Mouse (Mus musculus) heart, embryonic 12.5 days (tissue): ENCODE measurements around the gene 4933405L10Rik. TPM values are rescaled to one million over a fixed set of nuclear protein-coding genes. Genes with fewer than 3 reads are reported as not detected.
A peak's percentile ranks its signal among the peaks of the same experiment; 100 is the strongest.

Source experiments
- ATAC-seq: fragments of 200-750 bp; cut with Nextera tagmentation; 2 replicates; pipeline ENCODE4 v1.8.0; 2017; ENCODE audit warnings: moderate TSS enrichment, moderate library complexity; ENCODE audit not compliant: insufficient number of reproducible peaks, low FRiP score
- H3K27ac ChIP-seq: fragments of 300-500 bp; sonication (generic); 2 replicates; pipeline ENCODE4 v1.5.1; 2016; ENCODE audit warnings: mild to moderate bottlenecking, moderate library complexity; ENCODE audit not compliant: poor library complexity, severe bottlenecking
- H3K27me3 ChIP-seq: fragments of 300-500 bp; sonication (generic); replicated peaks from 2 replicates; pipeline ENCODE4 v1.6.1; 2016; ENCODE audit warnings: mild to moderate bottlenecking, moderate library complexity
- H3K36me3 ChIP-seq: fragments of 300-500 bp; sonication (generic); 2 replicates; pipeline ENCODE4 v1.6.1; 2016; ENCODE audit warnings: mild to moderate bottlenecking, moderate library complexity
- H3K4me1 ChIP-seq: fragments of 300-500 bp; sonication (generic); replicated peaks from 2 replicates; pipeline ENCODE4 v1.6.1; 2016; ENCODE audit warnings: mild to moderate bottlenecking
- H3K4me2 ChIP-seq: fragments of 300-500 bp; sonication (generic); 2 replicates; pipeline ENCODE4 v1.6.1; 2016; ENCODE audit warnings: mild to moderate bottlenecking, moderate library complexity
- H3K4me3 ChIP-seq: fragments of 300-500 bp; sonication (generic); 2 replicates; pipeline ENCODE4 v1.5.1; 2016; ENCODE audit warnings: mild to moderate bottlenecking
- H3K9ac ChIP-seq: fragments of 300-500 bp; sonication (generic); 2 replicates; pipeline ENCODE4 v1.6.1; 2016; ENCODE audit warnings: mild to moderate bottlenecking, moderate library complexity
- H3K9me3 ChIP-seq: fragments of 300-500 bp; sonication (generic); replicated peaks from 2 replicates; pipeline ENCODE4 v1.6.1; 2016; ENCODE audit warnings: mild to moderate bottlenecking, moderate library complexity
- WGBS: fragments of 180-500 bp; shearing (Covaris S2); methylation state at CpG from one replicate; pipeline ENCODE4 v1.1.7; 2016; 5-methylcytosine and 5-hydroxymethylcytosine counted together
- polyA plus RNA-seq: library from polyadenylated mRNA; unstranded; fragments of >200 nt; fragmentation: Nextera tagmentation; extraction: Ambion mirVana; gene quantifications from 2 replicates; pipeline ENCODE4 v1.2.1, GENCODE M21; 2016

The 4933405L10Rik gene
- polyA plus RNA-seq, 1 experiment from 2014 or later, result not detected

DNA sequence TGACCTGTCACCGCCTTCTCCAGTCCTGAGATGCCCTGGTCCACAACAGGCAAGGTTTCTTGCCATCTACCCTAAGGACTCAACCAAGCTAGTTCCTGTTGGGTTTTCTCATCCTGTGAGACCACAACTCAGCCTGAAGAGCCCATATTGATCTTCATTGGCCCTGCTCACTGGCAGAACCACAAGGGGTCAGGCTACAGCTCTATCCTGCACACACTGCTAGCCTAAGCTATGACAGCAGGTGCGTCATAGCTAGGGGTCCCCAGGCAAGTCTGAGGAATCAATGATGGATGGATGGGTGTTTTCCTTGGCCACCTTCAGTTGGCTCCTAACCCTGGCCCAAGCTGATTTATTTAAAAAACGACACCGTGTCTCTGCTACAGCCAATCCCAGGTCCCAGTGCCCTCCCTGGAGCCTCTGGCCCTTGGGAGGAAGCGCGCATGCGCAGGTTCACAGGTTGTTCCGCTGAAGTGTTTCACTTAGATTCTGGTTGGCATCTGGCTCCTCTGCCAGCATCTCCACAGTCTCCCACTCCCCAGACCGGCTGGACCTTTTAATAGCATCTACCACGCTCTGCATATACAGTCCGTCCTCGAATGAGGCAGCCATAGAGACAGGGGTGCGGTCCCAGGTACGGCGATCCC is 9.0 kb downstream of the 4933405L10Rik start:
- WGBS, result 89% methylated on average over 15 of the region's 15 CpGs
- Histone ChIP-seq H3K36me3 (peaks cover 6% of the 10 kb centered on the region), H3K27ac (no peak overlapping the region), H3K4me3 (no peak overlapping the region), H3K27me3 (no peaks in the 10 kb centered on the region), H3K9ac (no peak overlapping the region), H3K9me3 (no peaks in the 10 kb centered on the region), H3K4me1 (no peaks in the 10 kb centered on the region), H3K4me2 (no peak overlapping the region)
- no peak for ATAC-seq

- no peak for ATAC-seq
- Histone ChIP-seq H3K4me1 (no peaks in the 10 kb centered on the region), H3K27me3 (no peaks in the 10 kb centered on the region), H3K4me3 (no peak overlapping the region), H3K9ac (no peak overlapping the region), H3K9me3 (no peaks in the 10 kb centered on the region), H3K27ac (no peak overlapping the region), H3K36me3 (peaks cover 19% of the 10 kb centered on the region), H3K4me2 (no peak overlapping the region)
- WGBS, result 84% methylated on average over 4 of the region's 4 CpGs
Measured at GRCm38 (mm10) chr8:105719637-105720036, 12.2 kb downstream of the 4933405L10Rik start.

- Histone ChIP-seq H3K4me2 (no peak overlapping the region), H3K4me3 (no peak overlapping the region), H3K9me3 (no peaks in the 10 kb centered on the region), H3K27ac (no peak overlapping the region), H3K27me3 (no peaks in the 10 kb centered on the region), H3K4me1 (peaks cover 4% of the 10 kb centered on the region; the same call in 1 of the 2 replicates), H3K9ac (no peak overlapping the region), H3K36me3 (peaks cover 31% of the 10 kb centered on the region)
- 82% methylated on average over 9 of the region's 9 CpGs for WGBS
- ATAC-seq, result no peak
Measured at GRCm38 (mm10) chr8:105722861-105723260, 15.4 kb downstream of the 4933405L10Rik start.

DNA sequence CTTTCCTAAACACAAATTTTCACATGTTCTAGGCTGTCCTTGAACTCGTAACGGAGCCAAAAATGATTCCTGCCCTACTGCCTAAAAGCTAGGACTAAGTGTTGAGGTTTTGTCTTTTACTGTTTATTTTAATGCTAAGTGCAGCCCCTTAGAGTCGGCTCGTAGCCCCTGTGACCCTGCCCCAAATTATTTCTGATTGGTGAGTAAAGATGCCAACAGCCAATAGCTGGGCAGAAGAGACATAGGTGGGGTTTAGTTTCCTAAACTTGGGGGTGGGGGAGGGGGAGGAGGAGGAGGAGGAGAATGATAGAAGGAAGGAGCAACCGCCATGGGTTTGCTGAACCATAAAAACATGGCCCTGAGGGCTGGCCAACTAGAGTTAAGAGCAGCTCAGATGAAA is 18.3 kb downstream of the 4933405L10Rik start:
- H3K9me3 ChIP-seq, result no peaks in the 10 kb centered on the region
- H3K4me1 ChIP-seq, result peaks cover 7% of the 10 kb centered on the region; the same call in 1 of the 2 replicates
- no peak overlapping the region for H3K4me3 ChIP-seq
- no peak overlapping the region for H3K4me2 ChIP-seq
- H3K27ac ChIP-seq, result no peak overlapping the region
- ATAC-seq, result no peak
- H3K27me3 ChIP-seq, result no peaks in the 10 kb centered on the region
- no peak overlapping the region for H3K9ac ChIP-seq
- H3K36me3 ChIP-seq, result peaks cover 32% of the 10 kb centered on the region
- 70% methylated on average over 5 of the region's 5 CpGs for WGBS

GRCm38 (mm10) chr8:105727397-105728124 is 20.1 kb downstream of the 4933405L10Rik start:
- H3K27ac ChIP-seq, result peak overlapping the region; percentile 71
- H3K27me3 ChIP-seq, result no peaks in the 10 kb centered on the region
- H3K4me2 ChIP-seq, result no peak overlapping the region
- H3K9ac ChIP-seq, result 0 out of 2 replicates have a peak overlapping the region, but pooled peaks have one; percentile 25
- H3K4me3 ChIP-seq, result no peak overlapping the region
- 68% methylated on average over 18 of the region's 18 CpGs for WGBS
- H3K36me3 ChIP-seq, result peaks cover 36% of the 10 kb centered on the region
- H3K9me3 ChIP-seq, result no peaks in the 10 kb centered on the region
- H3K4me1 ChIP-seq, result peaks cover 7% of the 10 kb centered on the region; the same call in 1 of the 2 replicates
- peak; percentile 87 for ATAC-seq

DNA sequence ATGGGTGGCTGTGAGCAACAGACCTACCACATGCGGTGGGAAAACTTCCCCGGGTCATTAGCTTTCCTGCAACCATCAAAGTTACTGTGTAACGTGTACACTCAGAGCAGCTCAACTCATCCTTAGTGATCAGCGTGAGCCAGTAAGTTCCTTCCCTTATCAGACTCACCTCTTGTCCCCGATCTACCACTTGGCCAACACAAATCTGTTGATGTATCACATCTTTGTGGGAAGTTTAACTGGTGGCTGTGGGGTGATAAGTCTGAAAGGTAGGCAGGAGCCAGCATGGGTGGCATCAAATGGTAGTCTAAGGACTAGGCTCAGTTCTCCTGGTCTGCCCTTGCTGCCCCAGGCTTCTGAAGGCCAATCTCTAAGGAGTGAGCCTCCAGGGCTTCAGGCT is 24.7 kb downstream of the 4933405L10Rik start:
- no peaks in the 10 kb centered on the region for H3K27me3 ChIP-seq
- no peak overlapping the region for H3K4me3 ChIP-seq
- H3K4me2 ChIP-seq, result no peak overlapping the region
- H3K4me1 ChIP-seq, result peaks cover 7% of the 10 kb centered on the region; the same call in 1 of the 2 replicates
- peaks cover 11% of the 10 kb centered on the region for H3K36me3 ChIP-seq
- ATAC-seq, result no peak
- no peak overlapping the region for H3K27ac ChIP-seq
- H3K9me3 ChIP-seq, result no peaks in the 10 kb centered on the region
- 86% methylated on average over 5 of the region's 5 CpGs for WGBS
- no peak overlapping the region for H3K9ac ChIP-seq

GRCm38 (mm10) chr8:105739216-105739615 is 31.8 kb downstream of the 4933405L10Rik start:
- no peak for ATAC-seq
- no peak overlapping the region for H3K27ac ChIP-seq
- no peaks in the 10 kb centered on the region for H3K27me3 ChIP-seq
- no peaks in the 10 kb centered on the region for H3K36me3 ChIP-seq
- H3K4me2 ChIP-seq, result no peak overlapping the region
- H3K9ac ChIP-seq, result no peak overlapping the region
- no peaks in the 10 kb centered on the region for H3K9me3 ChIP-seq
- no peak overlapping the region for H3K4me3 ChIP-seq
- 85% methylated on average over 5 of the region's 5 CpGs for WGBS
- H3K4me1 ChIP-seq, result 0 out of 2 replicates have a peak, but pooled peaks cover 8% of the 10 kb centered on the region

GRCm38 (mm10) chr8:105743301-105743700 is 35.8 kb downstream of the 4933405L10Rik start:
- Histone ChIP-seq H3K4me3 (no peak overlapping the region), H3K9ac (no peak overlapping the region), H3K4me2 (no peak overlapping the region), H3K9me3 (no peaks in the 10 kb centered on the region), H3K27me3 (no peaks in the 10 kb centered on the region), H3K36me3 (0 out of 2 replicates have a peak, but pooled peaks cover 3% of the 10 kb centered on the region), H3K27ac (no peak overlapping the region), H3K4me1 (peaks cover 18% of the 10 kb centered on the region)
- 74% methylated on average over 4 of the region's 4 CpGs for WGBS
- no peak for ATAC-seq

DNA sequence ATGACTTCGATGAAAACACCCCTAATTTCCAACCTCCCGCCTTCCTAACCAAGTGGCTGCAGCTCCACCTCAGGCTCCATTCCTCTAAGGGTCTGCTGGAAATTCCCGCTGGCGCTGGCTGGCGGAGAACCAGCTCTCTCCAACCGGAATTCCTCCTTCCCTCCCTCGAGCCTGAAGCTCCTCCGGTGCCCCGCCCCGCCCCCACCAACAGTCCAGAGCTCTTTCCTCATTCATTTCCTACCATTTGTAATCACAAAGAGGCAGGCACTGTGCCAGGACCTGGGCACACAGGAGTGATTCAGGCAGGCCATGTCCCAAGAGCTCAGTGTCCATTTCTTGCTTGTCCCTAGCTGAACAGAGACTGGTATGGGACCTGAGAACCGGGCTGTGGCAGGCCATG is 43.2 kb downstream of the 4933405L10Rik start:
- peak overlapping the region; percentile 63 for H3K27ac ChIP-seq
- ATAC-seq, result peak; percentile 69
- peak overlapping the region; percentile 17; the same call in 1 of the 2 replicates for H3K4me3 ChIP-seq
- H3K9me3 ChIP-seq, result no peaks in the 10 kb centered on the region
- H3K27me3 ChIP-seq, result no peaks in the 10 kb centered on the region
- 0 out of 2 replicates have a peak overlapping the region, but pooled peaks have one; percentile 2 for H3K9ac ChIP-seq
- peak overlapping the region; percentile 54 for H3K4me2 ChIP-seq
- H3K4me1 ChIP-seq, result peaks cover 29% of the 10 kb centered on the region
- 6% methylated on average over 11 of the region's 11 CpGs for WGBS
- 0 out of 2 replicates have a peak, but pooled peaks cover 3% of the 10 kb centered on the region for H3K36me3 ChIP-seq

DNA sequence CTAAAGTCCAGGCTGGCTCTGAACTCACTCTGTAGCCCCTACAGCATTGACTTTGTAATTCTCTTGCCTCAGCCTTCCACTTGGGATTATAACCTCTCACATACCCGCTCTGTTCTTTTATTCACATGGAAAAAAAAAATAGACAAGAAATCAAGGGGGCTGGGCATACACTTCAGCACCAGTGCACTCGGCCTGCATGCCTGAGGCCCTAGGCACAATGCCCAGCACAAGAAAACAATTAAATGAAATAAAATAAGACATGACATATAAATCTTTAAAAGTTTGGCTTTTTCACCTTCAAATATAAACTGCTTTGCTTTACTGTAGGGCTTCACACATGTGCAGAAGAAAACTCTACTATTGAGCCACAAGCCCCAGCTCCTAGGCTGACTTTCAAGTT is 46.5 kb downstream of the 4933405L10Rik start:
- ATAC-seq, result no peak
- Histone ChIP-seq H3K9ac (no peak overlapping the region), H3K4me1 (peaks cover 28% of the 10 kb centered on the region), H3K36me3 (no peaks in the 10 kb centered on the region), H3K27me3 (no peaks in the 10 kb centered on the region), H3K27ac (no peak overlapping the region), H3K4me3 (no peak overlapping the region), H3K9me3 (no peaks in the 10 kb centered on the region), H3K4me2 (no peak overlapping the region)
- WGBS, result 71% methylated on average over 2 of the region's 2 CpGs

- Histone ChIP-seq H3K27me3 (no peaks in the 10 kb centered on the region), H3K36me3 (no peaks in the 10 kb centered on the region), H3K4me3 (no peak overlapping the region), H3K9me3 (no peaks in the 10 kb centered on the region), H3K27ac (no peak overlapping the region), H3K4me2 (no peak overlapping the region), H3K9ac (no peak overlapping the region), H3K4me1 (peaks cover 26% of the 10 kb centered on the region)
- 61% methylated on average over 2 of the region's 2 CpGs for WGBS
- ATAC-seq, result no peak
Measured at GRCm38 (mm10) chr8:105754688-105755087, 47.2 kb downstream of the 4933405L10Rik start.
